24 mouse cellular contexts compared by ENCODE assay signal in the genomic region with DNA sequence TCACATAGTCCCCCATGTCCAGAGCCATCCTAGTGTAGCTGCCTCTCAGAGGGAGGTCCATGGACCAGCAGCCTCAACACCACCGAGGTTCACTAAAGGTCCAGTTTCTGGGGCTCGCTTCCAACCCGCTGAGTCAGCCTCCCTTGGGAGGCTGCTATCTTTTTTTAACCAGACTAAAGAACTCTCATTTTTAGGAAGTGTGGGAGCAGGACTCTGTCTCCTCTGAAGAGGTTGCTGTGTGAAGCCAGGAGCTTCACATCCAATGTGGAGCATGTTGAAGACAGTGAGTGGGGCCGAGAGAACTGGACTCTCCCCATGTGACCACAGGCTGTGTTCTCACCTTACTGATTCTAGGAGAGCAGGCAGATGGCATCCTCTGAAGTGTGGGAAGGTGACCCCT. TPM values are rescaled to one million over a fixed set of nuclear protein-coding genes. Genes with fewer than 3 reads are reported as not detected.
A peak's percentile ranks its signal among the peaks of the same experiment; 100 is the strongest.
DNase-seq lines count a peak whose midpoint lies in the region; ATAC-seq and TF ChIP-seq lines count a peak whose summit lies in the region.
"Had no signal": no experiment of that assay in that cellular context is flagged by ENCODE, and none has a peak within 500 bp of the region (broad histone marks: within the 10 kb centered on the region; RNA-seq: fewer than 3 reads in every experiment).

No protein-coding gene starts in this region.

- TF ChIP-seq CTCF in heart, postnatal 0 days (IDR thresholded peaks at IDR 0.05; ENCODE audit: low read depth), result no peak

- DNase-seq in frontal cortex, postnatal 14 days (ENCODE audit: low spot score in 2 of 2), result no peak
- DNase-seq in kidney, postnatal 14 days, result no peak
- peak; percentile 75 for DNase-seq in 3T3-L1 (ENCODE audit: low read depth, low spot score)
- no peak for DNase-seq in heart, postnatal 0 days (ENCODE audit: low spot score)
- no peak for DNase-seq in layer of hippocampus, adult 18-20 months (ENCODE audit: low spot score in 2 of 2)
- DNase-seq: adrenal gland, postnatal 14 days; cerebellum, adult 8-10 months; gastrocnemius, postnatal 10 days; kidney, adult 11 months; kidney, postnatal 36 days; left cerebral cortex, postnatal 4 days; thymus, postnatal 36 days had no signal

- H3K36me3 ChIP-seq in kidney, embryonic 14.5 days (ENCODE audit: control insufficient read depth, insufficient read depth, low read length), result no peaks in the 10 kb centered on the region
- no peaks in the 10 kb centered on the region for H3K36me3 ChIP-seq in heart, postnatal 0 days (replicated peaks; ENCODE audit: control insufficient read depth, insufficient read depth, low read length)
- no peaks in the 10 kb centered on the region for H3K36me3 ChIP-seq in kidney, embryonic 15.5 days
- H3K36me3 ChIP-seq: forebrain, embryonic 15.5 days; lung, embryonic 15.5 days had no signal

- no peak overlapping the region for H3K4me2 ChIP-seq in kidney, embryonic 14.5 days (replicated peaks; ENCODE audit: low read depth, low read length)
- H3K4me2 ChIP-seq in heart, postnatal 0 days (ENCODE audit: low read depth, low read length), result no peak overlapping the region
- no peak overlapping the region for H3K4me2 ChIP-seq in kidney, embryonic 15.5 days
- H3K4me2 ChIP-seq: forebrain, embryonic 15.5 days; lung, embryonic 15.5 days had no signal

- WGBS in kidney, embryonic 14.5 days, result 61% methylated on average over 4 of the region's 4 CpGs
- WGBS in heart, postnatal 0 days, result 46% methylated on average over 4 of the region's 4 CpGs
- WGBS in kidney, embryonic 15.5 days, result 76% methylated on average over 4 of the region's 4 CpGs

- no peaks in the 10 kb centered on the region for H3K27me3 ChIP-seq in kidney, embryonic 14.5 days (ENCODE audit: control insufficient read depth, insufficient read depth, low read length)
- H3K27me3 ChIP-seq in heart, postnatal 0 days (ENCODE audit: control insufficient read depth, insufficient read depth, low read length), result peaks cover 6% of the 10 kb centered on the region; the same call in 1 of the 2 replicates
- peaks cover 26% of the 10 kb centered on the region for H3K27me3 ChIP-seq in kidney, embryonic 15.5 days

- ATAC-seq in frontal cortex, adult (ENCODE audit: low TSS enrichment), result peak; percentile 57
- ATAC-seq in kidney, embryonic 14.5 days (ENCODE audit: low FRiP score, low TSS enrichment), result no peak
- no peak for ATAC-seq in heart, postnatal 0 days (ENCODE audit: insufficient read depth, low read depth)
- no peak for ATAC-seq in kidney, embryonic 15.5 days (replicated peaks; ENCODE audit: low FRiP score)
- ATAC-seq: forebrain, embryonic 15.5 days; hindbrain, embryonic 16.5 days; midbrain, embryonic 16.5 days had no signal

- H3K27ac ChIP-seq in kidney, embryonic 14.5 days (ENCODE audit: low read depth, low read length), result no peak overlapping the region
- H3K27ac ChIP-seq in heart, postnatal 0 days (ENCODE audit: low read depth), result peak overlapping the region; percentile 30
- H3K27ac ChIP-seq in kidney, embryonic 15.5 days, result no peak overlapping the region
- H3K27ac ChIP-seq: forebrain, embryonic 15.5 days; lung, embryonic 15.5 days had no signal

- H3K4me3 ChIP-seq in kidney, embryonic 14.5 days (ENCODE audit: low read length), result no peak overlapping the region
- no peak overlapping the region for H3K4me3 ChIP-seq in heart, postnatal 0 days (ENCODE audit: low read depth, low read length)
- no peak overlapping the region for H3K4me3 ChIP-seq in kidney, embryonic 15.5 days (replicated peaks)
- H3K4me3 ChIP-seq: forebrain, embryonic 15.5 days; lung, embryonic 15.5 days had no signal

- 0 out of 2 replicates have a peak overlapping the region, but pooled peaks have one; percentile 2 for H3K9ac ChIP-seq in kidney, embryonic 14.5 days (ENCODE audit: low read depth, low read length)
- H3K9ac ChIP-seq in heart, postnatal 0 days (replicated peaks; ENCODE audit: low read depth, low read length), result no peak overlapping the region
- no peak overlapping the region for H3K9ac ChIP-seq in kidney, embryonic 15.5 days
- H3K9ac ChIP-seq: forebrain, embryonic 15.5 days; lung, embryonic 15.5 days had no signal

- no peaks in the 10 kb centered on the region for H3K9me3 ChIP-seq in kidney, embryonic 14.5 days (ENCODE audit: control insufficient read depth, low read length)
- H3K9me3 ChIP-seq in heart, postnatal 0 days (replicated peaks; ENCODE audit: control insufficient read depth, low read length), result no peaks in the 10 kb centered on the region
- H3K9me3 ChIP-seq in kidney, embryonic 15.5 days (replicated peaks), result no peaks in the 10 kb centered on the region
- H3K9me3 ChIP-seq: forebrain, embryonic 15.5 days; lung, embryonic 15.5 days had no signal

- no peak for TF ChIP-seq EP300 in heart, postnatal 0 days (IDR thresholded peaks at IDR 0.05; ENCODE audit: low read depth)

- peaks cover 30% of the 10 kb centered on the region for H3K4me1 ChIP-seq in kidney, embryonic 14.5 days (ENCODE audit: control insufficient read depth, insufficient read depth, low read length)
- H3K4me1 ChIP-seq in heart, postnatal 0 days (ENCODE audit: control insufficient read depth, insufficient read depth), result peaks cover 10% of the 10 kb centered on the region; the same call in 1 of the 2 replicates
- H3K4me1 ChIP-seq in kidney, embryonic 15.5 days, result peaks cover 64% of the 10 kb centered on the region

RNA-seq across cellular contexts. Expression of a gene that starts 3.6 kb away (rescaled TPM):
- polyA plus RNA-seq in kidney, embryonic 14.5 days (2014; fragmentation: Nextera tagmentation; extraction: Ambion mirVana), result 9.5 and 13.7 TPM in 2 replicates
- 10.3 and 11.4 TPM in 2 replicates for total RNA-seq in heart, postnatal 0 days (2014; rRNA removed; ENCODE audit: low replicate concordance)
- polyA plus RNA-seq in heart, postnatal 0 days (2015; fragmentation: Nextera tagmentation; extraction: Ambion mirVana), result 4.6 and 5.7 TPM in 2 replicates
- total RNA-seq in layer of hippocampus, adult 18-20 months (2021), result 1 to 10 TPM; 1.6 to 2.5 TPM
- polyA plus RNA-seq in kidney, embryonic 15.5 days (2015; fragmentation: Nextera tagmentation; extraction: Ambion mirVana), result 12.7 and 16.9 TPM in 2 replicates
- total RNA-seq: common myeloid progenitor, adult 5-6 weeks had no signal

RNA-seq across cellular contexts. Expression of a gene that starts 45.3 kb away (rescaled TPM):
- not detected in 2 replicates for polyA plus RNA-seq in kidney, embryonic 14.5 days (2014; fragmentation: Nextera tagmentation; extraction: Ambion mirVana)
- total RNA-seq in heart, postnatal 0 days (2014; rRNA removed; ENCODE audit: low replicate concordance), result not detected in 2 replicates
- 0.08 TPM in 2 replicates for polyA plus RNA-seq in heart, postnatal 0 days (2015; fragmentation: Nextera tagmentation; extraction: Ambion mirVana)
- not detected for total RNA-seq in layer of hippocampus, adult 18-20 months (2021)
- 0.10 TPM in 1 of 2 replicates, not detected in the other for polyA plus RNA-seq in kidney, embryonic 15.5 days (2015; fragmentation: Nextera tagmentation; extraction: Ambion mirVana)
- total RNA-seq: adrenal gland, postnatal 14 days; common myeloid progenitor, adult 5-6 weeks; gastrocnemius, postnatal 10 days; layer of hippocampus, postnatal 14 days; liver, adult 2 months; megakaryocyte progenitor cell, adult 5-6 weeks had no signal
- polyA plus RNA-seq: embryonic facial prominence, embryonic 11.5 days; forebrain, embryonic 15.5 days; liver, adult 2 months; lung, embryonic 15.5 days had no signal
